Mouse (Mus musculus) heart, postnatal 25 days (tissue): ENCODE results near the gene Dag1. TPM values are rescaled to one million over a fixed set of nuclear protein-coding genes. Genes with fewer than 3 reads are reported as not detected.
"Not testable (repeated sequence)": the region's sequence is repeated elsewhere in the genome, so short reads cannot be mapped to it uniquely, and the experiment has no call there.

ENCODE experiments used
- DNase-seq: peaks from one replicate; pipeline ENCODE4 v3.0.0; 2022; ENCODE audit warnings: low spot score
- intact Hi-C: fragments of 180-260 bp; cut with DNase I; formaldehyde crosslinking; loops from one replicate; pipeline ENCODE4 v1.15.1; 2025
- total RNA-seq, 2 experiments: library from RNA; stranded (reverse); gene quantifications; 2 replicates each; pipeline ENCODE4 v1.2.3; 2021

Gene Dag1
- total RNA-seq, 2 experiments from 2014 or later, result 328 to 348 TPM

DNA sequence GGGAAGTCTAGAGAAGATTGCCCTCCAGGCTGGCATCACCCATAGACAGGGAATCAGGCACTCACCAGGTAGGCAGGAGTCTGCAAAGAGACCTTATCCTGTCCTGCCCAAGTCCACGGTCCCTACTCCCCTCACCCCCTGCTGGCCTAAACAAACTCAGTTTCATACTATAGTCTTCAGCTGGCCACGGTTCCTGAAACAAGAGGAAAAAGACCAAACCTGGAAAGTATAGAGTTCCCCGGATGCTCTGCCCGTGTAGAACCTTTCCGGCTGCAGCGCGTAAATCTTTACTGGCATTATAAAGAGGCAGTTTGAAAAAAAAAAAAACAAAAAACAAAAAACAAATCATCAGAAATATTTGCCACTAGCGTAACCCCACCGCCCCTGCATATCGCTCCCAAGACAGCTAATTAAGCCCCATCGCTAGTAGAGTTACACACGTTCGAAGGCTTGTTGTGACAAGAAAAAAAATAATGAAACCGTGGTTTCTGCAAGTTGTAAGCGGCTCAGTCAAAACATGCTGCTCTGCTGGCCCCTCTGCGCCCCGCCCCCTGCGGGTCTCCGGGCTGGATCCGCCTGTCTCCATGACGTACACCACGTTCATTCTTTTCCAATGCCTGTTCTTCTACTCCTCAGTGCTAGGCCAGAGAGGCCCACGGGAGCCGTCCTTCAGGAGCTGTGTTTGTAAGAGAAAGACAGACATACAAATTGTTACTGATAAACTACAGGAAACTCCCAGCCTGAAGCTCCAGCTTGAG, 66.7 kb downstream of the Dag1 start:
- intact Hi-C loops, result no loop called here
- no peak for DNase-seq

DNA sequence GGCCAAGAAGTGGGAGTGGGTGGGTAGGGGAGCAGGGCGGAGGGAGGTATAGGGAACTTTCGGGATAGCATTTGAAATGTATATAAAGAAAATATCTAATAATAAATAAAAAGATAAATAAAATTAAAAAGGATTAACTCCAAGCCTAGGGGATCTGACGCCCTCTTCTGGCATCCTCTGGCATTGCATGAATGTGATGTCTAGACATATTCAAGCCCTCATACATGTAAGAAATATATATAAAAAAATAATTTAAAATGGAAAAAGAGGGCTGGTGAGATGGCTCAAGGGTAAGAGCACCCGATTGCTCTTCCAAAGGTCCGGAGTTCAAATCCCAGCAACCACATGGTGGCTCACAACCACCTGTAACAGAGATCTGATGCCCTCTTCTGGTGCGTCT, 67.5 kb downstream of the Dag1 start:
- intact Hi-C loops, result not testable (repeated sequence)

DNA sequence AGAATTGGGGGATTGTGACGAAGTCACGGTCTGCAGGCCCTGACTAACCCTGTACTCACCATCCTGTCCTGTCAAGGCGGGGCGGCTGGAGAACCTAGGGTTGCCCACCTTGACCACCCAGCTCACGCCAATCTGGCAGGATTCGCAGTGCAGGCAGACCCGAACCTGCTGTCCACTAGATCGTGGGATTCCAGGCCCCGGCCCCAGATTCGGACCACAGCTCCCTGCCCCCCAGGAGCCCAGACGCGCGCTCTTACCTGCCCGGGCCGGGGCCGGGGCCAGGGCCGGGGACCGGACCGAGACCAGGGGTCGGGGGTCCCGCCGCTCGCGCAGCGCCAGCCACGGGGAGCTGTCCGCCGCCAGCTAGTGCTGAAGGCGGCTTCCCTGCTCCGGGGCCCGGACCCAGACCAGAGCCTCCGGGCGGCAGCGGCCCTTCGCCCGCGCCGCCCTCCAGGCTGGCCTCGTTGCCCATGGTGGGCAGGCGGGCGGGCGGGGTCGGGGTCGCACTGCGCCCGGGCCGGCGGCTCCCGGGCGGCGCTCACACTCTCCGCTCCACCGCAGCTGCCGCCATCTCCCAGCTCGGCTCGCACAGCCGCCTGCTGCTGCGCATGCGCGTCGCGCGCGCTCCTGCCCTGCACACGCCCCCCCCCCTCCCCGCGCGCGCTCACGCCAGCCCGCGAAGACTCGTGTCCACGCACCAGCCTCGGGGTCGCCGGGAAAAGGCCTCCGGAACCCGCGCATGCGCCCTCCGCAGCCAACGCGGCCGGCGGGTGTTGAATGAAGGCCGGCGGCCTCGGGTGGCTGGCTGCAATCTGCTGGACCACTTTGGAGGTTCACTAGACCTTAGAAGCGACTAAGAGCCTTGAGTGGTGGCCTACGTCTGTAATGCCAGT, 73.7 kb downstream of the Dag1 start, which contains the start of gene Bsn:
Bsn (minus strand) TSS at position 598 of the 893 bp plus-strand sequence.
- DNase-seq, result no peak
- intact Hi-C loops, result no loop called here

More for the DNA sequence above, 67.5 kb downstream of the Dag1 start:
- DNase-seq, result not testable (repeated sequence)

DNA sequence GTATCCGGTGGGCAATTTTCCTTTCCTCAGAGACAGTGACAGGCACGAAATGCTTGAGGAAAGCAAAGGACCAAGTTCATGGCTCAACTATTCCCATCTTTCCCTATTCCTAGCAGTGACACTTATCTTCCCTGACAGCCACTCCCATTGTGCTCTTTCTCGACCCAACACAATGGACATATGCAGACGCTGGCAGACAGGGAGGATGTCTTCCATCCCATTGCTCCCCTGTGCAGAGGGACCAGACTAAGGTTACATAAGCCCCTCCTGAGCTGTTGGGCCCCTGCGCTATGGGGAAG, 74.3 kb downstream of the Dag1 start:
- no peak for DNase-seq
- intact Hi-C loops, result no loop called here

DNA sequence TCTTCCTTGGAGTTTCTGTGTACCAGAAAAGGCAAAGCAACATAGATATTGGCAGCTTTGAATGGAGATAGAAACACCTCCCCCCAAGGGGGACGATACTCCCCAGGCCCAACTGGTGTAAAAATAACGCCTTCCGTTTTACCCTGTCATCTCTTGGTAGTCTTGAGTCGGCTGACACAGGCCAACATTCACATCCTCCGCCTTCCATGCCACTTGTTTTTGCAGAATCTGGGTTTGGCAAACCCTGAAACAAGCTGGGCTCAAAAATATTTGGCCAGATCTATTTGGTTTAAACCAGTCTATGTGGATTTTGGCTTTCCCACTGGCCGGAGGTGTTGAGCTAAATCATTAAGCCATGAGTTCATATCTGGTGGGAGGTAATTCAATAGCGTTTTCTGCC, 74.7 kb downstream of the Dag1 start:
- intact Hi-C loops, result no loop called here

DNA sequence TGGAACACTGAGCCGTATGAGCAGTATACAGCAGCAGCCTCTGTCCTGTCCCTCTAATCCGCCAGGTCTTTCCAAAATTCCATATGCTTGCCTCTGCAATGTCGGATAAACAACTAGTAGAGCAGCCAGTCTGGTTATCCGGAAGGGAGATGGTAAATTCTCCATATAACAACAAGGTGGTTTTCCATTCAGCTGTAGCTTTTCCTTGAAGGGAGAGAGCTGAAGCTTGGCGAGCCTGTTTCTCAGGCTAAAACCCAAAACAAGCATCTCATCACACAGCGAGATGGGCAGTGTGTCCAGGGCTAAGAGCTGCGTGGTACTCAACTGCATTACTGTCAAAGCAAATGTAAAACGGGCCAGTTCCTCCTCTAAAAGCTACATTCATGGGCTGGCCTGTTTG, 75.2 kb downstream of the Dag1 start:
- DNase-seq, result no peak
- intact Hi-C loops, result no loop called here

More for the DNA sequence above, 74.7 kb downstream of the Dag1 start:
- DNase-seq, result no peak

DNA sequence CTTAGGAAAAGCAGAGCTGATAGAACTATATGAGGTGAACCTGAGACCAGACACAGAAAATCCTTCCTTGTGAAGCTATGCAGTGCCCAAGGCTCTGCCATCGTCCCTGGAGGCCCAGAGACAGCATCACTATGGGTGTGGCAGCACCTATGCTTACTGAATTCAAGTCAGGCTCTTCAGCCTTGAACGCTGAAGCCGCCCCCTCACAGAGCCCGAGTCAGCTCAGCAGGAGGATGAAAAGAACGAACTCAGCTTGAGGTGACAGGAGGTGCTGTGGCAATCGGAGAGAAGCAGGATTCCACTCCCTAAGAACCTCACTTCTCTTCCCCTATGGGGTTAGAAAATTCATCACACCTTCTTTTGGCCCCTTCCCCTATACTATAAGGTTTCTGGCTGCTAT, 76.1 kb downstream of the Dag1 start:
- intact Hi-C loops, result no loop called here
- DNase-seq, result no peak

DNA sequence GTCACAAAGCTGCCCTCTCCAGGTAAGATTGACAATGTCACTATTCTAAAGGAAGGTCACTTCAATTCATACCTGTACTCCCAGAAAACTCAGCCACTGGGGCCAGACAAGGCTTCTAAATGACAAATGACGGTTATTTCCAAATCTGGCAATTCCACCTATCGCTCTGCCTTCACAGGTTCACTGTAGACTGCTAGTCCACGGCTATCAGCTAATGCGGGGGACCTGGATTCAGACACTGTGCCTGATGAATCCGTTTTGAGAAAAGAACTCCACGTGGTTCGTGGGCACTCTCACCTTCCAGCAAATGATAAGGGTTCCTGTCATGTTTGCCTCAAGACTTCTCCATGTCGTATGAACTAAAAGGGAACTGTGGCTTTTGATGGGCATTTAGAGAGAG, 78.0 kb downstream of the Dag1 start:
- no peak for DNase-seq
- intact Hi-C loops, result no loop called here

DNA sequence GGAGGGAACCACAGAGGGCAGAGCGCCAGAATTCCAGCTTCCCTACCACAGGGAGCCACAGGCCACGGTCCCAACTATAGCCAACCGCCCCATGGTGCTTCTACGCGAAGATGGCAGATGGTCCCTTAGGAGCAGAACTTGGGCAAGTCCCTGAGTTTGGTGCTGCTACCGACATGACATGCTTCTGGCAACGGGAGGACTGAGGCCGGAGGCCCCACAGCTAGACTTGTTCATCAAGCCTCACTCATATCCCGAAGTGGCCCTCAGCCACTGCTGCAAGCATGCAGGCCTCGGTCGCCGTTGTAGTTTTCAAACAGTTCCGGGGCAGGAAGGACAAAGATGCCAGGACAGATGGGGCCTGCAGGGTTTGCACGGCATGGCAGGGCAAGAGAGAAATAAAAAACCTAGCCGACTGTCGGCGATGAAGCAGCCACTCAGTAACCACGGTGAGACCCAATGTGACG, 80.2 kb downstream of the Dag1 start:
- DNase-seq, result no peak
- intact Hi-C loops, result no loop called here

DNA sequence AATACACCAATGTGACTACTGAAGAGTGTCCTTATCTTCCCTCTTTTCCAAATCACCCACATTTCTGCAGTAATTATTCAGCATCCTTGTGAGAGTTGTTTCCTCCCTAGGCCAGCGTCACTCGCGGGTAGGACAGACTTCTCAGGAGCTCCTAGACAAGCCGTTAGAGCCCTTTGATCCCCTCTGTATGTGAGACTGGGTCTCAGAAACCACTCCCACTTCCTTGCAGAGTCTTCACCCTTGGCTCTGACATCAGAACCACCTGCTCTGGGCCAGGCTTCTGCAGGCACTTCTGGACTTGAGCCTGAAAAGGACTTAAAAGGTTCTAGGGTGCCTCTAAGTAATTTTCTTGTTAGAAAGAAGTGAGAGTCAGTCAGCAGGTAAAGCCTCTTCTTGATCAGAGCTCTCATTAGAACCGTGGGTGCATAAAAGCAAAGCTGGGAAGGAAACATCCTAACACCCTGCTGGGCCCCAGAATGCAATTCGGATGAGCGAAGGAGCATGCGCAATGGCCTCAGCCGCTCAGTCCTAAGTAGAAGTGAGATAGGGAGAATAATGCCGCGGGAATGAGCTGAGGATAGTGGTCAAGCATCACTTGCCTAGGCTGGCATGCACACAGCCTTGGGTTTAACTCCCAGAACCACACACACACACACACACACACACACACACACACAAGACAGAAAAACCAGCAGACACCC, 80.8 kb downstream of the Dag1 start:
- intact Hi-C loops, result no loop called here
- DNase-seq, result no peak

DNA sequence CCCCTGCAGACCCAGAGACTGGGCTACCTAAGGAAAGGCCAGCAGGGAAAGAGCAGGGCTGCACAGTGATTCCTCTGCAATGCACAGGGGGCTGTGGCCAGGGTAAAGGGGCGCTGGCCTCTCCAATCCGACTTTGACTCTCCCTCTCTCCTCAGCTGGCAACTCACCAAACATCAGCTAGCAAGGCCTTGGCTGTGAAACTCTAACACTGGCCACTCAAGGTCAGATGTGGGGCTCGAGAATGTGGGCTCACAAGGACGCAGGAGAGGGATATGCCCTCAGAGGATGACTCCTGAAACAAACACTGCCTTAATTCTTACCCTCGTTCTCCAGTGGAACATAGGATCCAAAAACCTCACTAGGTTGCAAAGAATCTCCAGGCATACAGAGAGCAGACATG, 85.4 kb downstream of the Dag1 start:
- no peak for DNase-seq
- intact Hi-C loops, result no loop called here

DNA sequence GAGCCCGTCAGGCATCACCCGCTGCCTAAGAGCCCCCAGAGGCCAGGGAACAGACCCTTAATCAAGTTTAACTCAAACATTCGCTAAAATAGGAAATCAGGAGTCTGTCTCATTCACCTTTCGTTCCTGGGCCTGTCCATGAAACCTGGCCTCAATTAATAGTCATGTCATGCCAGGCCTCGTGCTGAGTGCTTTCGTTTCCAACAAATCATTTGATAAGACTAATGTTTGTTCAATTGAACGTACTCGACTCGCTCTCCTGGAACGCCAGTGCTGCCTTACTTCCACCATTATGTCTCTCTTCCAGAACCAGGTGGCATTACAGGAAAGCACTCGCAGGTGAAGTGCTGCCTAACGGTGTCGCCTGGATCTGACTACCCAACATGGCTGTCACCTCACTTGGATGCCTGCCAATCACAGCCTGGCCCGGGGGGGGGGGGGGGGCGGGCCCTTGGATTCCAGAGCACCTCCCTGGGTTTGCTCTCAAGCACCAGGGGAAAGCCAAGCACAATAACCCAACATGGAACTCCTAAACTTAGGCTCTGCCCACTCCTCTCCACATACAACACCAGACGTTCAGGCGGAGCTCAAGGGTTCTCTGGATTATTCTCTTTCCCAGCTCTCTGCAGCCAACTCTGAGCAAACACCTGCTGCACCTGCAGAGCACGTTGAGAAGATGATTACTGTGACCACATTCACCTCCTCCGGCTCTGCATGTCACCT, 88.5 kb downstream of the Dag1 start:
- no peak for DNase-seq
- intact Hi-C loops, result no loop called here

DNA sequence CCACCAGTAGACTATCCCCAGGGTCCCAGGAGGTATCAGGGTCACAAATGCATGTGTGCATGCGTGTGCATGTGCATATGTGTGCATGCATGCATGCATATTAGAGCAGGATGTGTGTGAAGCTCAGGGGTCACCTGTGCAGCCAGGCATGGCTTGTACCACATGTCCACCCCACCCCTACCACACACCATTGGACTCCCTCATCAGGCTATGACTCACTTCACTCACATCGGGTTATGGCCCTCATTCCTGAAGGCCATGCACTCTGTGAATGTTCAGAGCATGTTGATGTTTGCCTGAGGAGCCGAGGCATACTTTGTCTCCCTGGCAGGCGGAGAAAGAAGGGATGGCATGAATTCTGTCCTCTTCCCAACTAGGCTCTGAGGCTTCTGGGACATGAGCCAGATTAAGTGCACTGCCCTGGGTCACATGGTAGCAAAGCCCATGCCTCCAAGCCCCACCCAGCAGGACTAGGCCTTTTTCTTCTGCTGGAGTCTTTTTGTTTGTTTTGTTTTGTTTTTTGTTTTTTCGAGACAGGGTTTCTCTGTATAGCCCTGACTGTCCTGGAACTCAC, 90.9 kb downstream of the Dag1 start:
- intact Hi-C loops, result no loop called here
- DNase-seq, result no peak

DNA sequence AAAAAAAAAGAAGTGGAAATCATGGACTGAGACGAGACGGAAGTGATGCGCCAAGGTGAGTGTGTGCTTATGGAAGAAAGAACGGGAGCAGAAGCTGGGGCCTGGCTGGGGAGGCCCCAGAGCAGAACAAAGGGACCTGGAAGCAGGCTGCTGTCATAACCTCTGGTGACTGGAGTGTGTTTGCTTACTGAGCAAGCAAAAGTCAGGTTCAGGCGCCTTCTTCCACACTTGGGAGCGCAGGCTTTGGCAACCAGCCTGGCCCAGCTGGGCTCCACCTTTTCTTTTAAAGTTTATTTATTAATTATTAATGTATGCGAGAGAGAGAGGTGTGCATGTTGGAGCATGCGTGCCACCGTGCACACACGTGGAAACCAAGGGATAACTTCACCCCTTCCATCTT, 94.0 kb downstream of the Dag1 start:
- DNase-seq, result no peak
- intact Hi-C loops, result no loop called here

DNA sequence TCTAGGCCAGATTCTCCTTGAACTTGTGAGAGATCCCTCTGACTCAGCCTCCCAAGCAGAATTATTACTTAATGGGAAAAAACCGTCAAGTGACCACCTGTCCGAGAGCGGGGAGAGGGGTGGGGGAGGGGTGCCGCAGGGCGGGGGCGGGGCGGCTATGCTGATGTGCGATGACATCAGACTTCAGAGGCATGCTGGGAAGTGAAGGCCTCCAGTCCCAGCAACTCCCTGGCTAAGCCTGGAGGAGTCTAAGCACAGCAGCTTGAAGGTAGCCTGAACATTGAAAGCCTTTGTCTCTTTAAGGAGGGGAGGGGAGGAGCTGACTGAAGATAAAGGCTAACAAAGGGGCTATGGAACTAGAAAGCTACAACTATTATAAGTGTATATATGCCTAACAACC, 98.6 kb downstream of the Dag1 start:
- intact Hi-C loops, result no loop called here
- DNase-seq, result no peak

DNA sequence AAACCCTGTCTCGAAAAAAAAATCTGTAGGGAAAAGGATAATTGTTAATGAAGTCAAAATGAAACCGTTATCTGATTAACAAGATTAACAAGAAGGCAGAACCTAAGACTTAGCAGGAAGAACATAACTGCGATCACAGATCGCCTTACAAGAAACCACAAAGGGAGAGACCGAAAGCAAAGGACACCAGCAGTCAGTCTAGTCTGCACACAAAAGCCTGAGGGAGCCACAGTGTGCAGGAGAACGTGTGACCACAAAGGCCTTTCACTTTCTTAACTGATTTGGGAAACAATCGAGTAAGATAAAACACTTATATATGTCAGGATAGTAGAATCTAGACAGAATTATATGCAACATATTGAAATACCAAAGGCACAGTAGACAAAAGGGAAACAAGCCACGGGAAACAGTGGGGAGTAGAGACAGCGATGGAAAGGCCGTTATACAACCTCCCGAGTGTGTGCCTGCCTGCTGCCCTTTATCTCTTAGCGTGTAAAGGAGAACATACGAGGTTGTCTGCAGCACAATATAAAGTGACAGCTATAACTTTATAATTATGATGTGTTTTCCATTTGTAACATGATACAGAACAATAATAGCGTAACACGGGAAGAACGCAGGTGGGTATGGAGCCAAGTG, 100.0 kb downstream of the Dag1 start:
- no peak for DNase-seq
- intact Hi-C loops, result no loop called here

DNA sequence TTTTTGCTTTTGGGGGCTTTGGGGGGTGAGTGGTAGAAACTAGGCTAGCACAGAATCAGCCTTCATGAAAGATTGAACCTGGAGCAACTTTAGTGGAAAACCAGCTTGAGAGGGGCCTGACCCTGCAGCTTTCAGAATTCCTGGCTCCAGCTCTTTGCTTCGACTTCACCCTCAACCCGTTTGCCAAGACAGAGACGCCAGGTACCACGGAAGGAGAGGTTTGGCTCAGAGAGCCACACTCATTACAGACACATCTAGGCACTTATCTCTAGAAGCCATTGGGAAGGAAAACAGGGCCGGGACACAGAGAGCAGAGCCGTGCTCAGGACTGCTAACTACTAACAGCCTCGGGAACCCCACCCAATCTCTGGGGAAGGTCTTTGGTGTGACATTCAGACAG, 105.9 kb downstream of the Dag1 start:
- intact Hi-C loops, result no loop called here
- no peak for DNase-seq

DNA sequence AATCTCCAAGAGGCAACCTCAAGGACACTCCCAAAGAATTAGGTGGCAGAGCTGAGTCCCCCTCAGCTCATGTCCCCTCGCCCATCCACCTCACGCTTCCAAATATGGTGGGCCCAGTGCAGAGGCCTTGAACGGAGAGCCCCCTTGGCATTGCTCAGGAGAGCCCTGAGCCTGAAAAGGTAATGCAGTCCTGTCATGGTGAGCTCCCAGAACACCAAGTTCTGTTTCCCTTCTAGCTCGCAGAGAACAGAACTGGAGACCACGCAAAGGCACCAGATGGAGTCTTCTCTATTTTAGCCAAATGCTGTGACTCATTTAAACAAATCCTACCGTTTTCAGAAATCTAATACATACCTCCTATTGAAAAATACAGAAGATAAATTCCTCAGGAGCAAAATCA, 106.3 kb downstream of the Dag1 start:
- intact Hi-C loops, result no loop called here
- DNase-seq, result no peak

DNA sequence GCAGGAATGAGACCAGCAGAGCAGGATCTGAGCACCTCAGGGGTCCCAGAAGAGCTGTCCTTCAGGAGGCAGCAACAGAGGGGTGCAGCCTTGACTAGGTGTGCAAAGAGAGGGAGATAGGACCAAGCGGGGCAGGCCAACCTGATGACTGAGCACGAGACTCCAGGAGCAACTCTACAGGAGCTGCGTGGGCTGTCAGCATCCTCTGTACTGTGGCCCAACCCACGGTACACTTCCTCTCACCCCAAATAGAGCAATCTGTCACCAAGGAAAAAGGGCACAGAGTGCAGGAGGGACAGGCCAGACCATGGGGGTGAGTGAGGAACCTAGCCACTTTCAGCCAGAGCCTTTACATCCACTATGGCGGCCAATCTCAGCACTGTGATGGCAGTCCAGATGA, 107.0 kb downstream of the Dag1 start:
- DNase-seq, result no peak
- intact Hi-C loops, result no loop called here
